Mouse (Mus musculus) CD4-positive, CD25-positive, alpha-beta regulatory T cell, adult 2 months (primary cell): Measurements from ENCODE around the gene Wdr93.
"Not testable (repeated sequence)": the region's sequence is repeated elsewhere in the genome, so short reads cannot be mapped to it uniquely, and the experiment has no call there.

Source experiments
- DNase-seq: peaks from one replicate; pipeline ENCODE4 v3.0.0-alpha.2; 2012; ENCODE audit warnings: low read depth, low spot score

Gene Wdr93

GRCm38 (mm10) chr7:79747659-79748058 lies 4.7 kb downstream of the Wdr93 start:
- no peak for DNase-seq

- no peak for DNase-seq
Measured at GRCm38 (mm10) chr7:79749511-79749910, 6.5 kb downstream of the Wdr93 start.

GRCm38 (mm10) chr7:79756334-79756733 lies 13.4 kb downstream of the Wdr93 start:
- peak; percentile 12 for DNase-seq

- no peak for DNase-seq
Measured at GRCm38 (mm10) chr7:79758176-79758575, 15.2 kb downstream of the Wdr93 start.

- peak; percentile 58 for DNase-seq
Measured at GRCm38 (mm10) chr7:79759766-79760165, 16.8 kb downstream of the Wdr93 start.

- DNase-seq, result no peak
Measured at GRCm38 (mm10) chr7:79761124-79761876, 18.3 kb downstream of the Wdr93 start.

- no peak for DNase-seq
Measured at GRCm38 (mm10) chr7:79762106-79762505, 19.1 kb downstream of the Wdr93 start.

GRCm38 (mm10) chr7:79765991-79766390 lies 23.0 kb downstream of the Wdr93 start:
- DNase-seq, result no peak

GRCm38 (mm10) chr7:79769664-79770063 lies 26.7 kb downstream of the Wdr93 start:
- no peak for DNase-seq

- DNase-seq, result no peak
Measured at GRCm38 (mm10) chr7:79771561-79772512, 28.9 kb downstream of the Wdr93 start.

- DNase-seq, result peak; percentile 84
Measured at GRCm38 (mm10) chr7:79780647-79781626, 38.0 kb downstream of the Wdr93 start.

- DNase-seq, result no peak
Measured at GRCm38 (mm10) chr7:79781826-79782515, 39.0 kb downstream of the Wdr93 start.

GRCm38 (mm10) chr7:79782516-79782855 lies 39.5 kb downstream of the Wdr93 start:
- no peak for DNase-seq

- DNase-seq, result peak; percentile 76
Measured at GRCm38 (mm10) chr7:79786295-79786694, 43.3 kb downstream of the Wdr93 start.

GRCm38 (mm10) chr7:79789812-79790211 lies 46.8 kb downstream of the Wdr93 start:
- DNase-seq, result not testable (repeated sequence)

GRCm38 (mm10) chr7:79792635-79793421 lies 49.9 kb downstream of the Wdr93 start:
- peak; percentile 59 for DNase-seq

GRCm38 (mm10) chr7:79793688-79794087 lies 50.7 kb downstream of the Wdr93 start, which contains the start of gene Mesp1:
Gene Mesp1, minus strand, starts transcription at chr7:79793788.
- DNase-seq, result no peak

GRCm38 (mm10) chr7:79798606-79799005 lies 55.6 kb downstream of the Wdr93 start:
- DNase-seq, result no peak

GRCm38 (mm10) chr7:79799048-79799447 lies 56.1 kb downstream of the Wdr93 start:
- DNase-seq, result peak; percentile 75

- DNase-seq, result no peak
Measured at GRCm38 (mm10) chr7:79799506-79799905, 56.5 kb downstream of the Wdr93 start.
